Mouse (Mus musculus): ENCODE data around the gene Hist1h4j. TPM values are rescaled to one million over a fixed set of nuclear protein-coding genes. Genes with fewer than 3 reads are reported as not detected.

Hist1h4j gene
- 1.3 and 2.3 TPM in 2 replicates for polyA plus RNA-seq (2021; fragmentation: Nextera tagmentation)
- long read RNA-seq, experiment 1, partial matches to known transcripts, result 0 of 1 reads
- long read RNA-seq, experiment 1, other reads (novel, unspliced or antisense), result 0 of 1 reads
- long read RNA-seq, experiment 2, result 0 reads

DNA sequence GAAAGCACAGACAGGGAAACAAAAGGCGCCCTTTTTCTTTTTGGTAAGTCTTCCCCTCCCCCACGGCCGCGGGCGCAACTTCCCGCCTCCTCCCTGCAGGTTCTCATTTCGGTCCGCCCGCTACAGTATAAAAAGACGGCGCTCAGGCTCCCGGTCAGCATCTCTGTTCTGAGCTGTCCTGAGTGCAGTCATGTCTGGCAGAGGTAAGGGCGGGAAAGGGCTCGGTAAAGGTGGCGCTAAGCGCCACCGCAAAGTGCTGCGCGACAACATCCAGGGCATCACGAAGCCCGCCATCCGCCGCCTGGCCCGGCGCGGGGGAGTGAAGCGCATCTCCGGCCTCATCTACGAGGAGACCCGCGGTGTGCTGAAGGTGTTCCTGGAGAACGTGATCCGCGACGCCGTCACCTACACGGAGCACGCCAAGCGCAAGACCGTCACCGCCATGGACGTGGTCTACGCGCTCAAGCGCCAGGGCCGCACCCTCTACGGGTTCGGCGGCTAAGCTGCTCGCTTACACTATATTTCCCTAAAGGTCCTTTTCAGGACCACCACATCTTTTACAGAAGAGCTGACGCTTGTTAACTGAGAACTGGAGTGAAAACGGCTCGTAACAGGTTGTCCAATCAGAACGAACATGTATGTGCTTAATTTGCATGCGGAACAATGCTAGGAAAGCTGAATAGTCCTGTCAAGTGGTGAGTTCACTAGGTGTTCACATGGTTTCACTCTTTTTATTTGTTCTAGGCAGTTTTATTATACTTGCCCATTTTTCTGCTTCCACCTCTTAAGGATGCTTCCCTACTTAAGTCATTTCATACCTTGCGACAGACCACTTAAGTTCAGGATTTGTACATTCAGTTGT, at the start of gene Hist1h4j:
TSS of gene Hist1h4j (plus strand) at position 159 of the 862 bp plus-strand sequence.

DNA sequence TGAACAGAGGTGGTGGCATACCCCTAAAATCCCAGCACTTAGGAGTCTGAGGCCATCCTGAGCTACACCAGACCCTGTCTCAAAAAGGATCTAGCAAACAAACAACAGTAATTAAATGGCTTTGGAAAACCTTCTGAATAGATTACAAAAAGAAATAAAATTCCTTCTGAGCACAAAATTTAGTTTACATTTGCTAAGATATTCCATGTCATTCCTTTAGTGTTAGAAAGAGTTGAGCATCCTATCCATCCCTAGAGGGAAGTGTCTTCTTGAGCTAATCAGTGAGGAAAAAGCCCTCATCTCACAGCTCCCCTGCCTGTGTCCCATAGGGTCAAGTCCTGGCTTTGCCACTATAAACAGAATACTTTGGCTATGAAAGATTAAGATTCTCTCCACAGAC, 37.1 kb upstream of the Hist1h4j start, which contains the start of gene Olfr1359:
TSS of gene Olfr1359 (plus strand) at position 301 of the 400 bp plus-strand sequence.

DNA sequence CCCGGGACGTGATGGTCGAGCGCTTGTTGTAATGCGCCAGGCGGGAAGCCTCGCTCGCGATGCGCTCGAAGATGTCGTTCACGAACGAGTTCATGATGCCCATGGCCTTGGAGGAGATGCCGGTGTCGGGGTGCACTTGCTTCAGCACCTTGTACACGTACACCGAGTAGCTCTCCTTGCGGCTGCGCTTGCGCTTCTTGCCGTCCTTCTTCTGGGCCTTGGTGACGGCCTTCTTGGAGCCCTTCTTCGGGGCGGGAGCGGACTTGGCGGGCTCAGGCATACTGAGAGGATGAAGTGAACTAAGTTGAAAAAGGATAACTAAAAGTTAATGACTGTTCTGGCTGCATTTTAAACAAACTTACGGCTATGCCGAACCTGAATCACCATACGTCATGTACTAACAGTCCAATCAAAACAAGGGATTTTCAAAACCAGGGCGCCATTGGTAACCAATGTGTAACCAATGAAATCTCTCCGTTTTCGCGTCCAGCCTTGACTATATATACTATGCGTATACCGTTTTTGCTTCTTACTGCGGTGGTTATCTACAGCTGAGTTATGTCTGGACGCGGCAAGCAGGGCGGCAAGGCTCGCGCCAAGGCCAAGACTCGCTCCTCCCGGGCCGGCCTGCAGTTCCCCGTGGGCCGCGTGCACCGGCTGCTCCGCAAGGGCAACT, 18.9 kb upstream of the Hist1h4j start, which contains the start of the genes Hist1h2bl and Hist1h2ai:
TSS of gene Hist1h2bl (minus strand) at position 280 of the 676 bp plus-strand sequence.
TSS of gene Hist1h2ai (plus strand) at position 559 of the 676 bp plus-strand sequence.

DNA sequence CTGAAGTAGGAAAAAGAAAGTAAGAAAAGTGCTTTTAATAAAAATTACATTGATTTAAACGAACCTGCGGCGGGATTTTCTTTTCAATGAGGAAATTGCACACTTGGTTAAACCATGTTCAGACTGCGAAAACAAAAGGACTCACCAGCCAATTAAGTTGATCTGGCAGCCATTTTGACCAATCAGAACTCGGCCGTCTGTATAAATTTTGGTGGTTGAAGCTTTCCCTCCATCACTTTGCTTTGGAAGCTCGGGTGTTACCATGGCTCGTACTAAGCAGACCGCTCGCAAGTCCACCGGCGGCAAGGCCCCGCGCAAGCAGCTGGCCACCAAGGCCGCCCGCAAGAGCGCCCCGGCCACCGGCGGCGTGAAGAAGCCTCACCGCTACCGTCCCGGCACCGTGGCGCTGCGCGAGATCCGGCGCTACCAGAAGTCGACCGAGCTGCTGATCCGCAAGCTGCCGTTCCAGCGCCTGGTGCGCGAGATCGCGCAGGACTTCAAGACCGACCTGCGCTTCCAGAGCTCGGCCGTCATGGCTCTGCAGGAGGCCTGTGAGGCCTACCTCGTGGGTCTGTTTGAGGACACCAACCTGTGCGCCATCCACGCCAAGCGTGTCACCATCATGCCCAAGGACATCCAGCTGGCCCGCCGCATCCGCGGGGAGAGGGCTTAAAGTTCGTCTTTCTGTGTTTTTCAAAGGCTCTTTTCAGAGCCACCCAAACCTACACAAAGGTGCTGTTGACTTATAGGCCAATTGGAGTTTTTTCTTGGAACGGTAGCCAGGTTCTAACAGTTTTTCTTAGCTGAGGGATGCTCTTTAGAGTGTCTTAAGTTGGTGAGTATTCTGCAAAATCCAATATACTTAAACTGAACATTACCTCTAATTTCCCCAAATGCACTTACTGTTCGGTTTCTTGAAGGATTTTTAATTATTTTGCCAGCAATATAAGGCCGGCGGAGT, 17.2 kb upstream of the Hist1h4j start, which contains the start of gene Hist1h3h:
TSS of gene Hist1h3h (plus strand) at position 263 of the 961 bp plus-strand sequence.

DNA sequence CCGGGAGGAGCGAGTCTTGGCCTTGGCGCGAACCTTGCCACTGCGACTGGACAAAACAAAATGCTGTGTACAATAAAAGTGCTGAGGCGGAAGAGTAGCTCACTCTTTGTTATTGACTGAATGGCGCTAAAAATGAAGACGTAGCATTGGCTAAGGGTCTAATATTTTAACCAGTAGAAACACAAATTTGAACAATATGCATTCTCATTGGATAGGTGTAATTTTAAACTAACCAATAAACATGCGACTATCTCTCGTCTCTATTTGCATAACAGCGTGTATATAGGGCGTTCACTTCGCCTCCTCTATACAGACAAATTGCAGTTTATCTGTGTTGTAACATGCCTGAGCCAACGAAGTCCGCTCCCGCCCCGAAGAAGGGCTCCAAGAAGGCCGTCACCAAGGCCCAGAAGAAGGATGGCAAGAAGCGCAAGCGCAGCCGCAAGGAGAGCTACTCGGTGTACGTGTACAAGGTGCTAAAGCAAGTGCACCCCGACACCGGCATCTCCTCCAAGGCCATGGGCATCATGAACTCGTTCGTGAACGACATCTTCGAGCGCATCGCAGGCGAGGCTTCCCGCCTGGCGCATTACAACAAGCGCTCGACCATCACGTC, 13.0 kb upstream of the Hist1h4j start, which contains the start of gene Hist1h2bm:
TSS of gene Hist1h2bm (plus strand) at position 288 of the 616 bp plus-strand sequence.

DNA sequence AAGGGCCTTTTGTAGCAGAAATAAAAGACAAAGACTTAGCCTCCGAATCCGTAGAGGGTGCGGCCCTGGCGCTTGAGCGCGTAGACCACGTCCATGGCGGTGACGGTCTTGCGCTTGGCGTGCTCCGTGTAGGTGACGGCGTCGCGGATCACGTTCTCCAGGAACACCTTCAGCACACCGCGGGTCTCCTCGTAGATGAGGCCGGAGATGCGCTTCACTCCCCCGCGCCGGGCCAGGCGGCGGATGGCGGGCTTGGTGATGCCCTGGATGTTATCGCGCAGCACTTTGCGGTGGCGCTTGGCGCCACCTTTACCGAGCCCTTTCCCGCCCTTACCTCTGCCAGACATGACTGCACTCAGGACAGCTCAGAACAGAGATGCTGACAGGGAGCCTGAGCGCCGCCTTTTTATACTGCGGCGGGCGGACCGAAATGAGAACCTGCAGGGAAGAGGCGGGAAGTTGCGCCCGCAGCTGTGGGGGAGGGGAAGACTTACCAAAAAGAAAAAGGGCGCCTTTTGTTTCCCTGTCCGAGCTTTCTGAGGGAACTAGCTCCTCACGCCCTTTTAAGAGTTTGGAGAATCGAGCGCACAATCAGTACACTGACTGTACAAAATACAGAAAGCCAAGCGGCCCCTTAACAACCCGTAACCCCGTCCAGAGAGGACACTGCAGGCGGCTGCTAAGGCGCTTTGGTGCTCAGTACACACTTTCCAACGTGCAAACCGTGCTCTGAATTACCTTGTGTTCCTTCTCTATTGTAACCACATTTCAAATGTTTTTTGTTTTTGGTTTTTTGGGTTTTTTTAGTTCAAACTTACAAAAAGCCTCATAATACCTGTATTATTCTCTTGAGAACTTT, 15.5 kb downstream of the Hist1h4j start, which contains the start of gene Hist1h4k:
TSS of gene Hist1h4k (minus strand) at position 347 of the 859 bp plus-strand sequence.

DNA sequence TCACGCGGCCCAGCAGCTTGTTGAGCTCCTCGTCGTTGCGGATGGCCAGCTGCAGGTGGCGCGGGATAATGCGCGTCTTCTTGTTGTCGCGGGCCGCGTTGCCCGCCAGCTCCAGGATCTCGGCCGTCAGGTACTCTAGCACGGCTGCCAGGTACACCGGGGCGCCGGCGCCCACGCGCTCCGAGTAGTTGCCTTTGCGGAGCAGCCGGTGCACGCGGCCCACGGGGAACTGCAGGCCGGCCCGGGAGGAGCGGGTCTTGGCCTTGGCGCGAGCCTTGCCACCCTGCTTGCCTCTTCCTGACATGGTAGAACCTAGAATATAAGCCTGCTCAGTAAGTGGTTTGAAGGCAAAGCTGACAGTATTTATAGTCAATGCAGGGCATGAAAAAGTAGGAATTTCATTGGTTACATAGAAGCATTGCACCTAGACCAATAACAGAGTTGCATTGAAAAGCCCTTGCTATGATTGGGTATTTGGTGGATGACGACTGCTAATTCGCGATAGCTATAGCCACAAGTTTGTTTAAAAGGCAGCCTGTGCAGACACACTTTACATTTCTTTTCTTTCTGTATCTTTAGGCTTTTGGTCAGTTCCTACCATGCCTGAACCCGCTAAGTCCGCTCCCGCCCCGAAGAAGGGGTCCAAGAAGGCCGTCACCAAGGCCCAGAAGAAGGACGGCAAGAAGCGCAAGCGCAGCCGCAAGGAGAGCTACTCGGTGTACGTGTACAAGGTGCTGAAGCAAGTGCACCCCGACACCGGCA, 18.8 kb downstream of the Hist1h4j start, which contains the start of the genes Hist1h2ak and Hist1h2bn:
TSS of gene Hist1h2ak (minus strand) at position 304 of the 762 bp plus-strand sequence.
TSS of gene Hist1h2bn (plus strand) at position 600 of the 762 bp plus-strand sequence.

DNA sequence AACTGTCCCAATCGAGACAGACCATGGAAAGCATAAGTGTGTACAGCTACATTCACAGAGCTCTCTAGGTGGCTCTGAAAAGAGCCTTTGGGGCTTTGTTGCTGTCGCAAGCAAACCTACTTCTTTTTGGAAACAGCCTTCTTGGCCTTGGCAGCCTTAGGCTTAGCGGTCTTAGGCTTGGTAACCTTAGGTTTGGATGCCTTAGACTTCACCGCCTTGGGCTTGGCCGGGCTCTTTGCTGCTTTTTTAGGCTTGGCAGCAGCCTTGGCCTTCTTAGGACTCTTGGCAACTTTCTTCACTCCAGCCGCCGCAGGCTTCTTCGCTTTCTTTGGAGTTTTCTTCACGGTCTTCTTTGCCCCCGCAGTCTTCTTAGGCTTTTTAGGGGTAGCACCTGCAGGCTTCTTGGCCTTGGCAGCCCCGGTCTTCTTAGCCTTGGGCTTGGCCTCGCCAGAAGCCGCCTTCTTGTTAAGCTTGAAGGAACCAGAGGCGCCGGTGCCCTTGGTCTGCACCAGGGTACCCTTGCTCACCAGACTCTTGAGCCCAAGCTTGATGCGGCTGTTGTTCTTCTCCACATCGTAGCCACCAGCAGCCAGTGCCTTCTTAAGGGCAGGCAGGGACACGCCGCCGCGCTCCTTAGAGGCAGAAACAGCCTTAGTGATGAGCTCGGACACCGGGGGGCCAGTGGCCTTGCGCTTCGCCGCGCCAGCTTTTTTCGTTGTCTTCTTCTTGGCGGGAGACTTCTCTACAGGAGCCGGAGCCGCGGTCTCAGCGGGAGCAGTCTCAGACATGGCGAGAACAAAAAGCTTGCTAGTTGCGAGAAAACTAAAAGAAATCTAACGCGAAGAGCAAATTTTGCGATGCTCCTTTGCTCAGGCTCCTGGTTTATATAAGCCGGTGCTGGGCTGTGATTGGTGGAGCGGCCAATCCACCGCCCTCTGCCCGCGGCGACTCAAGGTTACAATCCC, 45.2 kb downstream of the Hist1h4j start, which contains the start of gene Hist1h1b:
TSS of gene Hist1h1b (minus strand) at position 859 of the 965 bp plus-strand sequence.

DNA sequence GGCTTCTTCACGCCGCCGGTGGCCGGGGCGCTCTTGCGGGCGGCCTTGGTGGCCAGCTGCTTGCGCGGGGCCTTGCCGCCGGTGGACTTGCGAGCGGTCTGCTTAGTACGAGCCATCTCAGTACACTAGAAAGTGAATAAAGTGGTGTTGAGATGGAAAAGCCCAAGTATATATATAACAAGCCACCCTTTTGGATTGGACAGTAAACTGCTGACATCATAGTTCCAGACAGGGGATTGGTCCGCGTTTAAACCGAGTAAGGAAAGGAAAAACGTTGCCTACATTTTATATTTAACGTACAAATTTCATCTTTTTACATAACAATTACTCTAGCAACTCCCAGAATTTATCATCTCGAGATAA, 48.4 kb downstream of the Hist1h4j start, which contains the start of gene Hist1h3i:
TSS of gene Hist1h3i (minus strand) at position 116 of the 363 bp plus-strand sequence.

Small RNAs within 50 kb of the gene (microRNA-seq; reads per million reads assigned to microRNA genes)
- gene Gm44357 (not detected), gene Gm44367 (not detected), gene Gm44454 (not detected)

Other genes starting within 250 kb of the Hist1h4j start
- 1.8 and 2.1 TPM in 2 replicates for gene AK157302, start 239.8 kb upstream of the Hist1h4j start, polyA plus RNA-seq (2021; fragmentation: Nextera tagmentation)
- 13.0 and 13.4 TPM in 2 replicates for gene Gm11273, start 233.6 kb upstream of the Hist1h4j start, polyA plus RNA-seq (2021; fragmentation: Nextera tagmentation)
- 1.6 and 2.7 TPM in 2 replicates for gene Zkscan8, start 203.9 kb upstream of the Hist1h4j start, polyA plus RNA-seq (2021; fragmentation: Nextera tagmentation)
- 0.10 TPM in 1 of 2 replicates, not detected in the other for gene Olfr1366, start 192.3 kb upstream of the Hist1h4j start, polyA plus RNA-seq (2021; fragmentation: Nextera tagmentation)
- gene Olfr1535, start 175.2 kb upstream of the Hist1h4j start, polyA plus RNA-seq (2021; fragmentation: Nextera tagmentation), result 0.06 TPM in 1 of 2 replicates, not detected in the other
- gene Olfr1364, start 153.3 kb upstream of the Hist1h4j start, polyA plus RNA-seq (2021; fragmentation: Nextera tagmentation), result not detected in 2 replicates
- not detected in 2 replicates for gene Olfr1362, start 121.0 kb upstream of the Hist1h4j start, polyA plus RNA-seq (2021; fragmentation: Nextera tagmentation)
- not detected in 2 replicates for gene Olfr11, start 92.5 kb upstream of the Hist1h4j start, polyA plus RNA-seq (2021; fragmentation: Nextera tagmentation)
- not detected in 2 replicates for gene Olfr1361, start 71.7 kb upstream of the Hist1h4j start, polyA plus RNA-seq (2021; fragmentation: Nextera tagmentation)
- gene Olfr1360, start 57.7 kb upstream of the Hist1h4j start, polyA plus RNA-seq (2021; fragmentation: Nextera tagmentation), result not detected in 2 replicates
- not detected in 2 replicates for gene Olfr1359, start 37.0 kb upstream of the Hist1h4j start, polyA plus RNA-seq (2021; fragmentation: Nextera tagmentation)
- 0.80 and 1.4 TPM in 2 replicates for gene Hist1h2bl, start 18.9 kb upstream of the Hist1h4j start, polyA plus RNA-seq (2021; fragmentation: Nextera tagmentation)
- 1.4 TPM in 1 of 2 replicates, not detected in the other for gene Hist1h2ai, start 18.6 kb upstream of the Hist1h4j start, polyA plus RNA-seq (2021; fragmentation: Nextera tagmentation)
- not detected in 2 replicates for gene Hist1h3h, start 17.4 kb upstream of the Hist1h4j start, polyA plus RNA-seq (2021; fragmentation: Nextera tagmentation)
- 0.44 TPM in 1 of 2 replicates, not detected in the other for gene Hist1h2bm, start 13.0 kb upstream of the Hist1h4j start, polyA plus RNA-seq (2021; fragmentation: Nextera tagmentation)
- gene Hist1h4k, start 15.4 kb downstream of the Hist1h4j start, polyA plus RNA-seq (2021; fragmentation: Nextera tagmentation), result 3.9 and 4.5 TPM in 2 replicates
- gene Hist1h2ak, start 18.8 kb downstream of the Hist1h4j start, polyA plus RNA-seq (2021; fragmentation: Nextera tagmentation), result 1.2 TPM in 1 of 2 replicates, not detected in the other
- gene Hist1h2bn, start 19.1 kb downstream of the Hist1h4j start, polyA plus RNA-seq (2021; fragmentation: Nextera tagmentation), result 1.3 and 2.1 TPM in 2 replicates
- 0.41 and 1.0 TPM in 2 replicates for gene Hist1h1b, start 45.6 kb downstream of the Hist1h4j start, polyA plus RNA-seq (2021; fragmentation: Nextera tagmentation)
- 1.8 and 4.4 TPM in 2 replicates for gene Hist1h3i, start 48.3 kb downstream of the Hist1h4j start, polyA plus RNA-seq (2021; fragmentation: Nextera tagmentation)
- not detected in 2 replicates for gene Hist1h2an, start 52.2 kb downstream of the Hist1h4j start, polyA plus RNA-seq (2021; fragmentation: Nextera tagmentation)
- not detected in 2 replicates for gene Hist1h2bp, start 52.4 kb downstream of the Hist1h4j start, polyA plus RNA-seq (2021; fragmentation: Nextera tagmentation)
- gene Hist1h2bq, start 75.1 kb downstream of the Hist1h4j start, polyA plus RNA-seq (2021; fragmentation: Nextera tagmentation), result 1.3 and 1.5 TPM in 2 replicates
- not detected in 2 replicates for gene Hist1h2ao, start 75.4 kb downstream of the Hist1h4j start, polyA plus RNA-seq (2021; fragmentation: Nextera tagmentation)
- gene Hist1h4m, start 76.7 kb downstream of the Hist1h4j start, polyA plus RNA-seq (2021; fragmentation: Nextera tagmentation), result 3.4 and 7.0 TPM in 2 replicates
- 2.8 and 2.9 TPM in 2 replicates for gene Hist1h4n, start 97.1 kb downstream of the Hist1h4j start, polyA plus RNA-seq (2021; fragmentation: Nextera tagmentation)
- gene Hist1h2ap, start 98.4 kb downstream of the Hist1h4j start, polyA plus RNA-seq (2021; fragmentation: Nextera tagmentation), result 64.1 and 77.9 TPM in 2 replicates
- 1.2 TPM in 1 of 2 replicates, not detected in the other for gene Hist1h2br, start 98.7 kb downstream of the Hist1h4j start, polyA plus RNA-seq (2021; fragmentation: Nextera tagmentation)
- gene Zfp184, start 210.0 kb downstream of the Hist1h4j start, polyA plus RNA-seq (2021; fragmentation: Nextera tagmentation), result 0.98 and 1.5 TPM in 2 replicates
- gene Pom121l2, start 246.1 kb downstream of the Hist1h4j start, polyA plus RNA-seq (2021; fragmentation: Nextera tagmentation), result 0.09 TPM in 1 of 2 replicates, not detected in the other